Mouse (Mus musculus) spleen, postnatal 14 days (tissue): ENCODE measurements at regions not wholly inside any gene's neighbourhood (a gene's known extent, or its start where the extent isn't known, plus 50 kb on each side); places are given as distances from the start of the nearest gene placed in this dataset.
"Not testable (repeated sequence)": the region's sequence is repeated elsewhere in the genome, so short reads cannot be mapped to it uniquely, and the experiment has no call there.

Experiments used
- DNase-seq, 2 experiments: peaks; one replicate each; pipeline ENCODE4 v3.0.0; 2021 to 2022; ENCODE audit warnings: low spot score in 2 of 2

- DNase-seq, result no peak
Measured at GRCm38 (mm10) chr14:74201710-74202109, 438.9 kb upstream of the Htr2a start.

DNA sequence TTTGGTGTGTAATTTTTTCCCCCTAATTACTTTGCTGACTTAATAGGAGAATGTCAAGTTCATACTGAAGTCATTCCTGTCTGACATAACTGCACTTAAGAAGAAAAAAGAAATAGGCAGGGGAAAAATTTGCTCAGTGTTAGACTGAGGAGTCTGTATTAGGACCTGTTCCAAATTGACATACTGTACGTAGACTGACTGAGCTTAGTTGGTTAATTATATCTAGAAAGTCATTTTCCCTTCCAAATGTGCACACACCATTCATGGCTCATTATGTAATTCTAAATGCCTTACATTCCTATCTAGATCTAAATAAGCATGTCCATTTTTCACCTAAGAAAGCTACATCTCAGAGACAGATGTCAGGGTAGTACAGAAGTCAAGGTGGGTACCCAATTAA is 435.6 kb upstream of the Htr2a start:
- DNase-seq, result no peak

DNA sequence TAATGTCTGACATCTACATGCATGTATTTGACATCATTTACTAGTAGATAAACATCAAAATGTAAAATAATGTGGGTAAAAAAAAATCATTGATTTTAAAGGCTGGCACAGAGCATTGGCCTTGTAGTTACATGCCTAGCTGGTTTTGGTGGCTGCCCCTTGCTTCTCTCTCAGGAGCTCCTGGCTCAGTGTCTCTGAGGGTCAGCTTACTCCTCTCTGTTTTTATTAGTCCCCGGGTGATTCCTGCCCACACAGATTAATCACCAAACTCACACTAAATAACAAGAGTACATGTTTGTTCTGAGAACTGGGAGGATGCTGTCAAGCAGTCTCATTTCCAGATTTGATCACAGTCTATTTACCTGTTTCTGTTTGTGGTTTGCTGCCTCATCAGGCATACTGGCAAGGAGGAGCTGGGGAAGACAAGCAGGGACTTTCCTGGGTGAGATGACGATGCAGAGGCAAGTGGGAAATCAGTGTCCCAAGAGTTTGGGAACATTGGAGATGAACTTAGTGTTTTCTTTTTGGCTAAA is 422.7 kb upstream of the Htr2a start:
- no peak for DNase-seq

DNA sequence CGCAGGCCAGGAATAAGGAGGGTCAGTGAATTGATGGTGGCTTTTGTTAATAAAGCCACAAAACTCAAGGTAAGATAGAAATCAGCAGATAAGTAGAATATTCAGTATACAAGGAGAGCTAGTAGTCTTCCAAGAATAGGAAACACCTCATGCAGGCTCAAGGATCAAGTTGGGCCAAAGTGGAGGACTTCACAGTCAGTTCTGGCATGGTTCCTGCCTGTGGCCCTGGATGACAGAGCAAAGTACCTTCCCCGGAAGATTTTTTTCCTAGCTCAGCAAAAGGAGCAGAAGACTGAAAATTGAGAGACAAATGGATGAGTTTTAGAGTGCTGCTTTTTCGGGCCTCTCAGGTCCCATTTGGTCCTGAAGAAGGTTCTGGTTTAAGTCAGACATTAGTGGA is 420.9 kb upstream of the Htr2a start:
- DNase-seq, result no peak

DNA sequence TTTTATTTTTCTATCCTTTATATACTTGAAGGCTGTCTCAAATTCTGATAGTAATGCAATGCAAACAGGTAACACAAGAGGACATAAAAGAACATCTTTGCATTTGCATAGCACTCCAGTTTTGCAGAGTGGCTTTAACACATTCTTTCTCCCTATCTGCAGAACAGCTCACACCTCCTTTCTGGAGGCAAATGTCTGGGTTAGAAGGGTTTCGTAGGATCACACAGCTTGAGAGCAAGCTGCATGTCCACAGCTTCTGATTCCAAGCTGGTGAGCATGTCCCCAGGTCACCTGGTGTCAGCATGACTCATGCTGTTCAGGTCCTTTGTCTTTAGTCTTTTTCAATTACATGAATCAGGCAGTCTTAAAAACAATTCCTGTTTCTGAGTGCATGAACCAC is 418.5 kb upstream of the Htr2a start:
- DNase-seq, result no peak

GRCm38 (mm10) chr14:74229560-74230187 is 411.0 kb upstream of the Htr2a start:
- no peak for DNase-seq

DNA sequence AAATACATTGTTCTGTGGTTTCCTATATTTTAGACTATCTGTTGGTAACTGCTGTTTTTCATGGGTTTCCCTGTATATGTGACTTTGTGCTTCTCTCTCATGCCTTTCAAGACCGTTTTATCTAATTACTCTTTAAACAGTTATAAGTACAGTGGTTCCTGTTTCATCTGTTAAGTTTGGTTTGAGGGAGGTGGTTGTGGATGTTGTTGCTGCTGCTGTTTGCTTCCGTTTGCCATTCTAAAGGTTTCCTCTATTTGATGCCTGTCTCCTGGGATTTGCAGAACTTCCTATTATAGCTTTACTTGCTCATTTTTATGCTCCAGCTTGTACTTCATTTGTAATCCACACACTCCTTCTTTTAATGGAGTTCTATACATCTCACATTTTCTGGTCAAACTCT is 400.4 kb upstream of the Htr2a start:
- DNase-seq, result no peak

DNA sequence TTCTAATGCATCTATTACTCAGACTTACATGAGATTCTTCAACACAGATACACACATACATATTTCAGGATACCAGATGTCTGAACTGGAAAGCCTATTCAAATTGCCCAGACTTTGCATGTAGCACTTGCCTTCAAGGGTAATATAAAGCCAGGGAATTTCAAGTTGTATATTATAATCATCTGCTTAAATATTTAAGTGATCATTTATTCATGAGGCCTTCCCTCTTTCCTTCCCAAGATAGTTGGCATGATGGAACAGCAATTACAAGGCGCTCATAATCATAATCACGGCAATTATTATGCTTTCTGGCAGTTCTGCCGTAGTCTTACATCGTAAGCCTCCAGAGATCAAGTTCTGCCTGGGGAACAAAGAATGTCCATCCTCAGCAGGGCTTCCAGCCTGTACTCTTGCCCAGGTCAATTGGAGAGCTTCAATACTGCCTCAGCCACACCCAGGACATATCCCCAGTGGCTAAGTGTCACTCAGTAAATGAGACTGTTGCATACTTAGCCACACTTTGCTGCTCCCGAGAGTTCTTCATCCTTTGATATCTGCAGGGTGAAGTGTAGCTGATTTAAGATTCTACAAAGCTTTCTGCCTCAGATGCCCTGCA is 391.3 kb upstream of the Htr2a start:
- no peak for DNase-seq

- DNase-seq, result no peak
Measured at GRCm38 (mm10) chr14:74250021-74250420, 390.6 kb upstream of the Htr2a start.

DNA sequence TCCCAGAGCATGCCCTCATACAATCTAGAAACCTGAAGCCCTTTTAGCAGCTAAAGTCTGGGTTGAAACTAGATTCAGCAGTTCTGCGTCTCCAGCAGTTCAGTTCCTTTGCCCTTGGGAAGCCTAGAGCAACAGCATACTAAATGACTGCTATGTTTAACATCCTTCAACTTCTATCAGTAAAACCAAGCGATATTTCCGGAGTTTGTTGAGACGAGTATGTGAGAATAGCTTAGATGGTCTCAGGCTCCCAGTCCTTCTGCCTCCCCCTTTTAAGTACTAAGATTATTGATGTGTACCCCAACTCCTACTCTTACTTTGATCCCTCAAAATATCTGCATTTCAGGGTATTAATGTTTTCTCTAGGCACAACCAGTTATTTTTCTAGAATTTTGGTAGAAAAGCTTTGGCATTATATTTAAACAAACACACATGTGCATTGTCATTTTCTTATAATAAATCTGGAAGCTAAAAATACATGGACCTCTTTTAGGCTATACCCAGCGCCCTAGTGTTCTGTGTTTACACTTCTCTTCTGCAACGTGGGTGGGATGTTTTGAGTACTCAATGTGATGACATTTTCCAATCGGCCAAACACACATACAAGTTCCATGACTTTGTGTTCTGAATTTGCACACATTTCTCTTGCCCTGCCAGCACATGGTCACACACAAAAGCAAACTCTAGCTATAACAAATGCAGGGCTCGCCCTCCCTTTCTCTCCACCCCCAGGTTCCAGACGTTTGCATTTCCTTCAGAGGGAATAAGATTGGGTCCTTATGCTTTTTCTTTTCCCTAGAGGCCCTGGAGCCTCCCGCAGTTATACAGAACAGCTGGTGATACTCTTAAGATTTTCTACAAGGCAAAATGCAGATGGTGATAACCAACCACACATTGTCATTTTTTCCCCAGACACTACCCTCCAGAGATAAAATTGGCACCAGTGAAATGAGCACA is 388.2 kb upstream of the Htr2a start:
- DNase-seq, result no peak

- no peak for DNase-seq
Measured at GRCm38 (mm10) chr14:74255000-74255399, 385.6 kb upstream of the Htr2a start.

GRCm38 (mm10) chr14:74259437-74259836 is 381.2 kb upstream of the Htr2a start:
- DNase-seq, result no peak

DNA sequence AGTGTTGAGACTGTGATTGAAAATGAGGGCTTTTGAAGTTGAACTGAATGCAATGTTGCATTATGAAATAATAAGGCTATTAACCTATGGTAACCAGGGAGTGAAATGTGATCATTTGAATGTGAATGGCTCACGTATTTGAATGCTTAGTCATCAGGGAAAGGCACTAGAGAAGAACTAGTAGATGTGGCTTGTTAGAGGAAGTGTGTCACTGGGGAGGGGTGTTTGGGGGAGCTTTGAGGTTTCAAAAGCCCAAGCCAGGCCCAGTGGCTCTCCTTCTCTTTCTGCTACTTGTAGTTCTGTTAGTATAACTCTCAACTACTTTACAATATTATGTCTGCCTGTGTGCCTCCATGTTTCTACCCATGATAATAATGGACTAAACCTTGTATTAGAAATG is 373.6 kb upstream of the Htr2a start:
- no peak for DNase-seq

DNA sequence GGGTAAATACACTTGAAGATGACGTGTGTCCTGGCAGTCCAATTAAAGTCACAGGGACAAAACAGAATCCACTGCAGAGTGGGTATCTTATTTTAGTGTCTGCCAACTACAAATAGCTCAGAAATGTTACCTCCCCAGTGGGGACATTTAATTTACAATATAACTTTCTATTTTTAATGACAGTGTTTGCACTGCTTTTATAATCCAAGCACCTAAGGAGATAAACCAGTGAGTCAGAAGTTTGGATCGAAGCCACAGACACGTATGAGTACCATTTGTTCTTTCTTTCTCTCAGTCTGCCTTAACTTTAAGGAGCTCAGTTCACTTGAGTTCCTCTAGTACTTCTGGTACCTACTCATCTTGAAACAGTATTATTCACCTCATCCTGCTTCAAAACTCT is 346.1 kb upstream of the Htr2a start:
- no peak for DNase-seq

- DNase-seq, result no peak
Measured at GRCm38 (mm10) chr14:74304483-74304882, 336.2 kb upstream of the Htr2a start.

DNA sequence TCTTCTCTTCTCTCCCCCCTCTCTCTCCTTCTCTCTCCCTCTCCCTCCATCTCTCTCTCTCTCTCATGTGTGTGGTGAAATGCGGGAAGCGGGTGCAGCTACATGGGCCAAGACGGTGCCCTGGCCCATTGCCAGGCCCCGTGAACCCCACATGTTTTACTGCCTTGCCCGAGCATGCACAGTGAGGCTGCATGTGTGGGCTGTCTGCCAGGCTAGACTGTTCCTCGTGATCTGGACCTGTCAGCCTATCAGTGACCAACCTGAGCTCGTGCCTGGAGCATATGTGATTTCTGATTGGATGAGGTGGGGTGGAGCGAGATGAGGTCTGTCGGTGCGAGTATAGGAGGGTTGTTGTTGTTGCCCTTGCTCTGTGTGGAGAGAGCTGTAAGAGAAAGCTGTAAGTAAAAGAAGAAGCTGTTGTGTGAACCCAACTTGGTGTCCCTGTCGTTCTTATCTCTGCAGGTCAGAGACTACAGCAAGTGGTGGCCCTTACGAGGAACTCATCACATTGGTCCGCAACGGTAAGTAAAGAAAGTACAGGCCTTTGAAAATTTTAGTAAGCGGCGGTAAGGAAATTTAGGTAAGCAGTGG is 333.8 kb upstream of the Htr2a start:
- no peak for DNase-seq

GRCm38 (mm10) chr14:74309451-74309850 is 331.2 kb upstream of the Htr2a start:
- DNase-seq, result not testable (repeated sequence)

- DNase-seq, result no peak
Measured at GRCm38 (mm10) chr14:74327291-74327690, 313.3 kb upstream of the Htr2a start.

DNA sequence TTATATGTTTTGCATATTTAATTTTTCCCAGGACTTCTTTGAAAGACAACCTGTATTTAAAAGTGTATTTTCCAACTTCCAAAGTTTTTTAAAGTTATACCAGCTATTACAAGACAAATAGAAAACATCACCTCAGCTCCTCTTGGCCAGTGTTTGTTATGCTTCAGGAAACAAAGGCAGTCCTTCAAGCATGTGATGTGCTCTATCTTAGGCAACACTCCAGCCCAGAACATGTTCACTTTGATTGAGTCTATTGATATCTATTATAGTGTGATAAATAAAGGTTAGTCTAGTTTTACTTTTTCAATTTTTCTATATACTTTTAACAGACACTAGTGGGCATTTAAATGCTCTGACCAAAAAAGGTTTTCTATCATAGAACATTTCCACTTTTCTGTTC is 289.9 kb upstream of the Htr2a start:
- no peak for DNase-seq

GRCm38 (mm10) chr14:74352286-74352685 is 288.4 kb upstream of the Htr2a start:
- no peak for DNase-seq

DNA sequence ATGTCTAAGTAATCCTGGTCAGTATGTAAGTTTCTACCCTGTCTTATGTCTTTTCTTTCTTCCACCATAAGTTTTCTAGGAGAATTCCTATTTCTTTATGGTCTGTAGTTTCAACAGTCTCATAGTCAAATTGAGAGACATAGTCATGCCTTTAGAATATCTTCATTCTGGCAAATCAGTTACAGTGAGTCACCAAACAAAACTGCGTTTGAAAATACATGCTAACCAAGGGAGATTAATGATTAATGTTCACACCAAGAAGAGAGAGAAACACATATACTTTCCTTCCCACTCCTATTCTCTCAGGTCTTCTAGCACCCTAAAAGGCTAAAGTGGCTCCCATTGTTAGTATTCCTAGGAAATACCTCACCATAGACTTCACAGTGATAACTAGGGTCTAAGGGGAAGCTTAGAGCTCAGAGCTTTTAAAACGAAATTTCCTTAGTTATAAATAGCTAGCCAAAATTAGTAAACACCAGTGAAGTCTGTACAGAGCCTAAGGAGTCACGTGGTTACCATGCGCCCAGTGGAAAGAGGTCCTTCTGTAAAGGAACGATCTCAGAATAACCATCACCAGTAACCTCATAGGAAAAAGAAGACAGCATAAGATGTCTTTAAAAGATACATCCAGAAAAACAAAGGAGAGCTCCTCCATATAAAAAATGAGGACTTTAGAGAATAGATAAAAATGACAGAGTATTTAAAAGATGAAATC is 281.8 kb upstream of the Htr2a start:
- DNase-seq, result no peak
